Mouse (Mus musculus) myocyte (in vitro differentiated cells): ENCODE results near the gene Memo1.

Experiments used
- E2F4 ChIP-seq: IDR thresholded peaks from one replicate; pipeline ENCODE4 v1.6.1; 2011; ENCODE audit warnings: mild to moderate bottlenecking, control low read depth, moderate library complexity; ENCODE audit not compliant: insufficient read depth
- MAX ChIP-seq: IDR thresholded peaks from one replicate; pipeline ENCODE4 v1.6.1; 2011; ENCODE audit warnings: low read depth, mild to moderate bottlenecking, control low read depth
- MYOD1 ChIP-seq, 3 experiments: IDR thresholded peaks; one replicate each; pipeline ENCODE4 v1.6.1; 2011; ENCODE audit warnings: control low read depth in 2 of 3, low read depth in 2 of 3, mild to moderate bottlenecking in 2 of 3, moderate library complexity in 1 of 3; ENCODE audit not compliant: insufficient read length in 2 of 3, control insufficient read depth in 1 of 3
- MYOG ChIP-seq, 3 experiments: IDR thresholded peaks; one replicate each; pipeline ENCODE4 v1.6.1; 2011; ENCODE audit warnings: control low read depth in 2 of 3, low read depth in 2 of 3, mild to moderate bottlenecking in 2 of 3; ENCODE audit not compliant: insufficient read length in 2 of 3, control insufficient read depth in 1 of 3, insufficient read depth in 1 of 3
- POLR2A ChIP-seq: IDR thresholded peaks from one replicate; pipeline ENCODE4 v1.6.1; 2011; ENCODE audit warnings: low read depth, mild to moderate bottlenecking, control low read depth, moderate library complexity; ENCODE audit not compliant: insufficient read length
- POLR2AphosphoS2 ChIP-seq: IDR thresholded peaks from one replicate; pipeline ENCODE4 v1.6.1; 2011; ENCODE audit warnings: low read depth, control low read depth; ENCODE audit not compliant: insufficient read length
- REST ChIP-seq: IDR thresholded peaks from one replicate; pipeline ENCODE4 v1.6.1; 2011; ENCODE audit warnings: mild to moderate bottlenecking, control low read depth, moderate library complexity; ENCODE audit not compliant: insufficient read depth, insufficient read length
- SRF ChIP-seq: IDR thresholded peaks from one replicate; pipeline ENCODE4 v1.6.1; 2011; ENCODE audit warnings: low read depth; ENCODE audit not compliant: control insufficient read depth, insufficient read length
- TCF12 ChIP-seq: IDR thresholded peaks from one replicate; pipeline ENCODE4 v1.6.1; 2011; ENCODE audit warnings: mild to moderate bottlenecking, control low read depth; ENCODE audit not compliant: poor library complexity, insufficient read depth, severe bottlenecking
- USF1 ChIP-seq: IDR thresholded peaks from one replicate; pipeline ENCODE4 v1.6.1; 2011; ENCODE audit warnings: low read depth, mild to moderate bottlenecking, control low read depth, moderate library complexity

DNA sequence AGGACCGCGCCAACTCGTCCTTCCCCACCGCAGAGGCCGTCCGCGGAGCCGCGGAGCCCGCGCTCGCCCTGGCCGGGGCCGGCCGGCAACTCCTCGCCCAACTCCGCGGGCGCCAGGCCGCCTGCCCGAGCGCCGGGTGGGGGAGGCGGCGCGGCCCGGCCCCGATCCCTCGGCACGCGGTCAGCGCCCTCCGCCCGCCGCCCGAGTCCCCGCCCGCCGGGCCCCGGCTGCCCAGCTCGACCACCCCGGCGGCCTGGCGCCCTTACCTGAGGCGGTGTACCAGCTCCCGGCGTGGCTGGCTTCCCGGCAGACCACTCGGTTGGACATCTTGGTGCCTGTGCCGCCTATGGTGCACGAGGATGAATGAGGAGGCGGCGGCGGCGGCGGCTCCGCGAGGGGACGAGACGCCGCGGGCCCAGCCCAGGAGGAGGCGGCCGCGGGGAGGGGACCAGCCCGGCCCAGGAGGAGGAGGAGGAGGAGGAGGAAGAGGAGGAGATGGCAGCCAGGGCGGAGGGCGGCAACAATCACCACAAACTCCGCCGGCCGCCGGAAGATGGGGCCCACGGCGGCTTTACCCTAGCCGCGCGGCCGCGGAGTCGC, 795 bp downstream of the Memo1 start:
- TF ChIP-seq REST (no peak), SRF (no peak), POLR2A (peak; percentile 71), TCF12 (no peak), USF1 (no peak), MAX (no peak), MYOD1 (IDR thresholded peaks at IDR 0.05; ENCODE audit: control insufficient read depth in 1 of 3, insufficient read length in 2 of 3, low read depth in 2 of 3) (no peak), E2F4 (no peak), MYOG (IDR thresholded peaks at IDR 0.05; ENCODE audit: control insufficient read depth in 1 of 3, insufficient read depth in 1 of 3, insufficient read length in 2 of 3, low read depth in 2 of 3) (no peak), POLR2AphosphoS2 (peak; percentile 67)
